Mouse (Mus musculus) ES-Bruce4 (cell line): ENCODE measurements around the gene Cfap44. TPM values are rescaled to one million over a fixed set of nuclear protein-coding genes. Genes with fewer than 3 reads are reported as not detected.

Experiments used
- H3K27ac ChIP-seq: 2 replicates; pipeline ENCODE4 v1.5.1; 2012; ENCODE audit warnings: low read length, inconsistent platforms; ENCODE audit not compliant: insufficient read depth
- H3K27me3 ChIP-seq: 2 replicates; pipeline ENCODE4 v1.6.1; 2012; ENCODE audit warnings: mild to moderate bottlenecking, low read length, inconsistent platforms; ENCODE audit not compliant: control insufficient read depth, poor library complexity, insufficient read depth, severe bottlenecking
- H3K36me3 ChIP-seq: 2 replicates; pipeline ENCODE4 v1.6.1; 2012; ENCODE audit warnings: inconsistent platforms, mild to moderate bottlenecking, low read length, moderate library complexity; ENCODE audit not compliant: control insufficient read depth, poor library complexity, insufficient read depth, severe bottlenecking
- H3K4me1 ChIP-seq: one replicate; pipeline ENCODE4 v1.8.1; 2011; ENCODE audit warnings: low read length; ENCODE audit not compliant: control insufficient read depth, insufficient read depth
- H3K4me3 ChIP-seq: 2 replicates; pipeline ENCODE4 v1.5.1; 2011; ENCODE audit warnings: low read depth, mild to moderate bottlenecking, low read length
- H3K9ac ChIP-seq: 2 replicates; pipeline ENCODE4 v1.6.1; 2012; ENCODE audit warnings: low read depth, mild to moderate bottlenecking, inconsistent platforms; ENCODE audit not compliant: poor library complexity, severe bottlenecking
- H3K9me3 ChIP-seq: replicated peaks from 2 replicates; pipeline ENCODE4 v1.6.1; 2012; ENCODE audit warnings: mild to moderate bottlenecking, low read length, inconsistent platforms; ENCODE audit not compliant: control insufficient read depth, poor library complexity, insufficient read depth, severe bottlenecking
- CTCF ChIP-seq: IDR thresholded peaks from one replicate; pipeline ENCODE4 v1.8.1; 2011; ENCODE audit warnings: low read depth, low read length
- EP300 ChIP-seq: IDR thresholded peaks from 2 replicates; pipeline ENCODE4 v1.6.1; 2011; ENCODE audit warnings: low read depth, low read length; ENCODE audit not compliant: insufficient read depth
- POLR2A ChIP-seq: IDR thresholded peaks from one replicate; pipeline ENCODE4 v1.8.1; 2011; ENCODE audit warnings: low read length; ENCODE audit not compliant: insufficient read depth
- polyA plus RNA-seq: library from polyadenylated mRNA; stranded (reverse); fragments of >200 nt; gene quantifications from 2 replicates; pipeline ENCODE4 v1.2.4, GENCODE M21; 2011; ENCODE audit warnings: low read depth; ENCODE audit not compliant: missing spikeins, insufficient read depth, insufficient read length

Gene Cfap44
- polyA plus RNA-seq, 1 experiment: 2.7 TPM

- Histone ChIP-seq H3K27ac (no peak overlapping the region), H3K4me1 (peaks cover 2% of the 10 kb centered on the region), H3K27me3 (no peaks in the 10 kb centered on the region), H3K4me3 (no peak overlapping the region), H3K36me3 (peaks cover 11% of the 10 kb centered on the region), H3K9ac (no peak overlapping the region), H3K9me3 (no peaks in the 10 kb centered on the region)
- TF ChIP-seq CTCF: no peak
- no peak for TF ChIP-seq POLR2A
- no peak for TF ChIP-seq EP300
These were observed 32.4 kb upstream of the Cfap44 start for GRCm38 (mm10) chr16:44361921-44362890.

GRCm38 (mm10) chr16:44365522-44365921 is 29.1 kb upstream of the Cfap44 start:
- Histone ChIP-seq H3K4me1 (no peaks in the 10 kb centered on the region), H3K9me3 (no peaks in the 10 kb centered on the region), H3K27ac (no peak overlapping the region), H3K4me3 (no peak overlapping the region), H3K27me3 (no peaks in the 10 kb centered on the region), H3K9ac (no peak overlapping the region), H3K36me3 (peaks cover 16% of the 10 kb centered on the region)
- TF ChIP-seq EP300 (no peak), POLR2A (no peak), CTCF (no peak)

- peaks cover 17% of the 10 kb centered on the region for H3K36me3 ChIP-seq
- no peak overlapping the region for H3K9ac ChIP-seq
- H3K4me1 ChIP-seq: no peaks in the 10 kb centered on the region
- H3K27ac ChIP-seq: no peak overlapping the region
- H3K4me3 ChIP-seq: no peak overlapping the region
- no peaks in the 10 kb centered on the region for H3K27me3 ChIP-seq
- TF ChIP-seq CTCF: no peak
- no peak for TF ChIP-seq EP300
- TF ChIP-seq POLR2A: no peak
- no peaks in the 10 kb centered on the region for H3K9me3 ChIP-seq
These were observed 19.1 kb upstream of the Cfap44 start for GRCm38 (mm10) chr16:44375459-44375858.

GRCm38 (mm10) chr16:44380006-44380405 is 14.6 kb upstream of the Cfap44 start:
- peaks cover 10% of the 10 kb centered on the region for H3K36me3 ChIP-seq
- TF ChIP-seq EP300 (no peak), POLR2A (no peak), CTCF (no peak)
- no peaks in the 10 kb centered on the region for H3K27me3 ChIP-seq
- H3K4me1 ChIP-seq: peaks cover 2% of the 10 kb centered on the region
- no peak overlapping the region for H3K9ac ChIP-seq
- H3K27ac ChIP-seq: no peak overlapping the region
- no peak overlapping the region for H3K4me3 ChIP-seq
- no peaks in the 10 kb centered on the region for H3K9me3 ChIP-seq

GRCm38 (mm10) chr16:44381578-44381977 is 13.0 kb upstream of the Cfap44 start:
- H3K27ac ChIP-seq: no peak overlapping the region
- peaks cover 10% of the 10 kb centered on the region for H3K36me3 ChIP-seq
- H3K9ac ChIP-seq: no peak overlapping the region
- H3K4me1 ChIP-seq: peaks cover 2% of the 10 kb centered on the region
- no peak for TF ChIP-seq POLR2A
- H3K27me3 ChIP-seq: no peaks in the 10 kb centered on the region
- H3K4me3 ChIP-seq: no peak overlapping the region
- no peaks in the 10 kb centered on the region for H3K9me3 ChIP-seq

- Histone ChIP-seq H3K9me3 (no peaks in the 10 kb centered on the region), H3K36me3 (peaks cover 10% of the 10 kb centered on the region), H3K27ac (peak overlapping the region; percentile 77), H3K4me1 (peaks cover 2% of the 10 kb centered on the region), H3K27me3 (no peaks in the 10 kb centered on the region), H3K9ac (no peak overlapping the region; the same call in 1 of the 2 replicates), H3K4me3 (no peak overlapping the region)
- TF ChIP-seq CTCF: no peak
- TF ChIP-seq EP300: 0 out of 2 replicates have a peak, but pooled peaks have one; percentile 22
- no peak for TF ChIP-seq POLR2A
These were observed 11.0 kb upstream of the Cfap44 start for GRCm38 (mm10) chr16:44383549-44383948.
